Mouse (Mus musculus): ENCODE measurements around the gene Erp27. TPM values are rescaled to one million over a fixed set of nuclear protein-coding genes. Genes with fewer than 3 reads are reported as not detected.

Erp27 gene
- polyA plus RNA-seq, 1 experiment from 2014 or later = 0.65 TPM

DNA sequence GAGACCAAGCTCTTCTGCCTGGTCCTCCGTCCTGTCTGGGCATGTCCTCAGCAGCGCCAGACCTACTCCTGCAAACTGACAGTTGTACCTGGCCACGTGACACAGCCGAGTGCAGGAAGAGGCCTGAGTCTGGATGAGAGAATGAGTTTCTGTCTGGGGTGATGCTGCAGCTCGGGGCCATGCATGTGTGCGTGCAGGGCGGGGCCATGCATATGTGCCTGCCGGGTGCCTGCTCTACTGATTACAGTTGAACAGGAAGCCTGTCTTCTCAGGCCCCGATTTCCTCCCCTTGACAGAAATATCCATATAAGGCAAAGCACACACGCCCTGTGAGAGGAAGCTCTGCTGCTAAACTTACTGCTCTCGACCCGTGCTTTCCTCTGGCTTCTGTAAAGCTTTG, 8.7 kb upstream of the Erp27 start:
- Histone ChIP-seq H3K36me3 (ENCODE audit: control insufficient read depth, insufficient read depth, low read length) (no peaks in the 10 kb centered on the region), H3K27me3 (ENCODE audit: control insufficient read depth, insufficient read depth, low read length) (no peaks in the 10 kb centered on the region), H3K9me3 (ENCODE audit: control insufficient read depth, low read length) (no peaks in the 10 kb centered on the region), H3K4me3 (ENCODE audit: low read depth, low read length) (no peak overlapping the region), H3K4me2 (replicated peaks; ENCODE audit: low read depth) (peak overlapping the region; percentile 38), H3K4me1 (replicated peaks; ENCODE audit: control insufficient read depth, insufficient read depth) (peaks cover 6% of the 10 kb centered on the region; the same call in 1 of the 2 replicates), H3K27ac (replicated peaks) (peak overlapping the region; percentile 70; the same call in 1 of the 2 replicates), H3K9ac (ENCODE audit: low read length) (0 out of 2 replicates have a peak overlapping the region, but pooled peaks have one; percentile 45)
- DNase-seq (ENCODE audit: low spot score) = peak; percentile 73
- peak; percentile 92 for ATAC-seq (ENCODE audit: low FRiP score, low TSS enrichment)
- 7% methylated on average over 12 of the region's 12 CpGs for WGBS
- TF ChIP-seq EP300 (optimal IDR thresholded peaks at IDR 0.05) (no peak), CTCF (IDR thresholded peaks at IDR 0.05; ENCODE audit: low read depth) (no peak)

DNA sequence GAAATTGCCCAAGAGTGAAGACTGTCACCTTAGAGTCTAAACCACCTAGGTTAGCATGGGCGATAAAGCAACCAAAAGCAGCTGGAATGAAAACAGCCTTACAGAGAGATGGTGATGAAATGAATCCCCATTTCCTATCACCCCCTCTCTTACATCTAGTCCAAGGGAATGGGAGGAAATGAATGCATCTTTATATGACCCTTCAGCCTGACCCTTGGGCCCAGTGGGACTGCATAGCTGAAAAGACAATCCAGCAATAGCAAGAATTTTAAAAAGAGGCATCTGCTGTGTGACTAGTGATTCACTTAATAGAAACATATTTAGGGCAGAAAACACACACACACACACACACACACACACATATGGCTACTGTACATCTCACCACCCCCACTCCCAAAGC, 5.6 kb upstream of the Erp27 start:
- WGBS = 81% methylated on average over 1 of the region's 1 CpGs
- H3K27ac ChIP-seq (replicated peaks) = no peak overlapping the region
- peaks cover 6% of the 10 kb centered on the region; the same call in 1 of the 2 replicates for H3K4me1 ChIP-seq (replicated peaks; ENCODE audit: control insufficient read depth, insufficient read depth)
- no peaks in the 10 kb centered on the region for H3K9me3 ChIP-seq (ENCODE audit: control insufficient read depth, low read length)
- no peak for TF ChIP-seq EP300 (optimal IDR thresholded peaks at IDR 0.05)
- no peak for TF ChIP-seq CTCF (IDR thresholded peaks at IDR 0.05; ENCODE audit: low read depth)
- H3K27me3 ChIP-seq (ENCODE audit: control insufficient read depth, insufficient read depth, low read length) = no peaks in the 10 kb centered on the region
- ATAC-seq (ENCODE audit: low FRiP score, low TSS enrichment) (no peak), DNase-seq (ENCODE audit: low spot score) (no peak)
- no peak overlapping the region for H3K4me3 ChIP-seq (ENCODE audit: low read depth, low read length)
- H3K36me3 ChIP-seq (ENCODE audit: control insufficient read depth, insufficient read depth, low read length) = no peaks in the 10 kb centered on the region
- no peak overlapping the region for H3K4me2 ChIP-seq (replicated peaks; ENCODE audit: low read depth)
- no peak overlapping the region for H3K9ac ChIP-seq (ENCODE audit: low read length)

DNA sequence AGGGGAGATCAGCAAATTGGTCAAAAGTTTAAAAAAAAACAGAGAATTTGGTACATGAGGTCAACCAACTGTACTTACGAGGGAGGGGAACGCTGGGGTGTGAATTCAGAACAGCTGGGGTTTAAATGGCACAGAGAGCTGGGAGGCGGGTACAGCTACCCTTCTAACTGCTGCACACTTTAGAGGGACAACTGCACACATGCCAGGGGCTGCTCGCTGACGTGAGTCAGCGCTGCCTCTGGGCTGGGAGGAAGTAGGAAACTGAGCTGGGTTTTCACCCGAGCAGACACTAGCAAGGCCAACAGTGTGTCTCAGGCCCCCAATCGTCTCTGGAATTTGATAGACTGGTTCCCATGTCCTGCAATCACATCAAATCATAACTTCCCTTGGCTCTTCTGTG, 3.1 kb upstream of the Erp27 start:
- TF ChIP-seq EP300 (optimal IDR thresholded peaks at IDR 0.05) (no peak), CTCF (IDR thresholded peaks at IDR 0.05; ENCODE audit: low read depth) (no peak)
- no peaks in the 10 kb centered on the region for H3K36me3 ChIP-seq (ENCODE audit: control insufficient read depth, insufficient read depth, low read length)
- H3K9ac ChIP-seq (ENCODE audit: low read length) = no peak overlapping the region
- no peaks in the 10 kb centered on the region for H3K27me3 ChIP-seq (ENCODE audit: control insufficient read depth, insufficient read depth, low read length)
- H3K9me3 ChIP-seq (ENCODE audit: control insufficient read depth, low read length) = no peaks in the 10 kb centered on the region
- H3K4me1 ChIP-seq (replicated peaks; ENCODE audit: control insufficient read depth, insufficient read depth) = no peaks in the 10 kb centered on the region
- WGBS = 61% methylated on average over 8 of the region's 8 CpGs
- H3K4me2 ChIP-seq (replicated peaks; ENCODE audit: low read depth) = no peak overlapping the region
- no peak overlapping the region for H3K4me3 ChIP-seq (ENCODE audit: low read depth, low read length)
- ATAC-seq (ENCODE audit: low FRiP score, low TSS enrichment) (no peak), DNase-seq (ENCODE audit: low spot score) (no peak)
- no peak overlapping the region for H3K27ac ChIP-seq (replicated peaks)

DNA sequence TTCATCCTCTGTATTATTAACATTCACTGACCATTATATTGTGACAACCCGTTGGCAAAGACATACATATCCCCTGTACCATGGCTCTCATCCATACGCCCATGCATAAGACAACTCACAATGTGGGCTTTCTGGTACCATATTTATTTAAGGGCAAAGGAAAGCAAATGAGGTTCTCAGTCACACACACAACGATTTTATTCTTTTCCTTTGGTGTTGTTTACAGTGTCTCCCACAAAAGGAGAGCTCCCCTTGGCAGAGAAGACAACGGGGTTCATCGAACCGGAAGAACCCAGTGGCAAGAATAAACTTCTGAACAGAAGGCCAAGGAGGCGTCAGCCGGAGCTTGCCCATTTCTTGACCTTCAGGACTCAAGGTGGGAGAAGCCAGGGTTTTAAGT, 1.6 kb upstream of the Erp27 start, which contains the start of gene Pde6h:
TSS of gene Pde6h (plus strand) at position 301 of the 400 bp plus-strand sequence.
- Histone ChIP-seq H3K9me3 (ENCODE audit: control insufficient read depth, low read length) (no peaks in the 10 kb centered on the region), H3K36me3 (ENCODE audit: control insufficient read depth, insufficient read depth, low read length) (no peaks in the 10 kb centered on the region), H3K27me3 (ENCODE audit: control insufficient read depth, insufficient read depth, low read length) (no peaks in the 10 kb centered on the region), H3K4me3 (ENCODE audit: low read depth, low read length) (no peak within 1 kb of the TSS), H3K4me2 (replicated peaks; ENCODE audit: low read depth) (no peak within 1 kb of the TSS), H3K9ac (ENCODE audit: low read length) (no peak within 1 kb of the TSS), H3K27ac (replicated peaks) (no peak within 1 kb of the TSS), H3K4me1 (replicated peaks; ENCODE audit: control insufficient read depth, insufficient read depth) (no peaks in the 10 kb centered on the region)
- no peak for TF ChIP-seq CTCF (IDR thresholded peaks at IDR 0.05; ENCODE audit: low read depth)
- TF ChIP-seq EP300 (optimal IDR thresholded peaks at IDR 0.05) = no peak
- 92% methylated on average over 8 of the region's 8 CpGs for WGBS
- DNase-seq (ENCODE audit: low spot score) (no peak), ATAC-seq (ENCODE audit: low FRiP score, low TSS enrichment) (no peak)

DNA sequence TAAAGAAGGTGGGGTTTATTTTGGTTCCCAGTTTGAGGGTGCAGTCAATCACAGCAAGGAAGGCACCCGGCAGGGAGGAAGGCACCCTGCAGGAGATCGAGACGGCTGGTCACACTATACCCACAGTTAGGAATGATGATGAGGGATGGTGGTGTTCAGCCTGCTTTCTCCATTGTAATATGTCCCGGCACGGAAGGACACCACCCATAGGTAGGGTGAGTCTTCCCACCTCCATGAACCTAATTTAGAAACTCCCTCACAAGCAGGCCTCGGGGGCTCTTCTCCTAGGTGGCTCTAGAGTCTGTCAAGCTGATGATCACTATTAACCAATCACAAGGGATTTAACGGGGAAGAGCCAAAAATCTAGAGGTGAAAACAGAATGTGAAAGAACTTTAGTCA, 891 bp upstream of the Erp27 start:
- Histone ChIP-seq H3K4me2 (replicated peaks; ENCODE audit: low read depth) (no peak overlapping the region), H3K4me1 (replicated peaks; ENCODE audit: control insufficient read depth, insufficient read depth) (0 out of 2 replicates have a peak, but pooled peaks cover 2% of the 10 kb centered on the region), H3K4me3 (ENCODE audit: low read depth, low read length) (no peak overlapping the region), H3K36me3 (ENCODE audit: control insufficient read depth, insufficient read depth, low read length) (no peaks in the 10 kb centered on the region), H3K9ac (ENCODE audit: low read length) (no peak overlapping the region), H3K9me3 (ENCODE audit: control insufficient read depth, low read length) (no peaks in the 10 kb centered on the region), H3K27ac (replicated peaks) (no peak overlapping the region), H3K27me3 (ENCODE audit: control insufficient read depth, insufficient read depth, low read length) (no peaks in the 10 kb centered on the region)
- TF ChIP-seq CTCF (IDR thresholded peaks at IDR 0.05; ENCODE audit: low read depth) (no peak), EP300 (optimal IDR thresholded peaks at IDR 0.05) (no peak)
- WGBS = 86% methylated on average over 7 of the region's 7 CpGs
- no peak for DNase-seq (ENCODE audit: low spot score)
- no peak for ATAC-seq (ENCODE audit: low FRiP score, low TSS enrichment)

DNA sequence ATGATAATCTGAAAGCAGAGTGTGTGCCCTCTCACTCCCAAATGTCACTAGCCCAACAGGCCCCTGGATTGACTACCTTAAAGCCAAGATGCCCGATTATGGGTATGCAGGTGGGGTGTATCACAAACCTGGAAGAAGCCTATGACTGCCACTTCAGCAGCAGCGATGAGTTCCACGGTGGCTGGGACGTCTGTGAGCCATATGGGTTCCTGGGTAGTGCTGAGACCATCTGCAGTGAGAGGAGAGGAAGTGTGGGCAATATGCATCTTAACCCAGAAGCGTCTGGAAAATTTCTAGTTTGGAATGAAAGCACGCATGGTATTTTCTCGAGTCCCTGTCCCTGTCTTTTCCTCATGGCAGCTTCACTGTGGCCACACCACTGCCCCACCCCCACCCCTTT, 379 bp downstream of the Erp27 start:
- no peak for DNase-seq (ENCODE audit: low spot score)
- no peaks in the 10 kb centered on the region for H3K9me3 ChIP-seq (ENCODE audit: control insufficient read depth, low read length)
- no peak overlapping the region for H3K27ac ChIP-seq (replicated peaks)
- TF ChIP-seq EP300 (optimal IDR thresholded peaks at IDR 0.05) (no peak), CTCF (IDR thresholded peaks at IDR 0.05; ENCODE audit: low read depth) (no peak)
- 74% methylated on average over 7 of the region's 7 CpGs for WGBS
- H3K4me2 ChIP-seq (replicated peaks; ENCODE audit: low read depth) = no peak overlapping the region
- ATAC-seq (ENCODE audit: low FRiP score, low TSS enrichment) = no peak
- no peak overlapping the region for H3K4me3 ChIP-seq (ENCODE audit: low read depth, low read length)
- no peaks in the 10 kb centered on the region for H3K36me3 ChIP-seq (ENCODE audit: control insufficient read depth, insufficient read depth, low read length)
- H3K27me3 ChIP-seq (ENCODE audit: control insufficient read depth, insufficient read depth, low read length) = no peaks in the 10 kb centered on the region
- no peak overlapping the region for H3K9ac ChIP-seq (ENCODE audit: low read length)
- 0 out of 2 replicates have a peak, but pooled peaks cover 2% of the 10 kb centered on the region for H3K4me1 ChIP-seq (replicated peaks; ENCODE audit: control insufficient read depth, insufficient read depth)

Measured in stomach, postnatal 0 days (tissue).